Mouse (Mus musculus): ENCODE data around the gene Gm8369. TPM values are rescaled to one million over a fixed set of nuclear protein-coding genes. Genes with fewer than 3 reads are reported as not detected.

Gene Gm8369
- polyA plus RNA-seq (2012; rRNA removed): 0.41 TPM in 1 of 2 replicates, not detected in the other

GRCm38 (mm10) chr19:11485746-11486145, at the start of gene Gm8369:
Gene Gm8369 (plus strand): TSS chr19:11485938.

GRCm38 (mm10) chr19:11443338-11443737, 42.4 kb upstream of the Gm8369 start, which contains the start of gene Ms4a4b:
Gene Ms4a4b (plus strand): TSS chr19:11443553.

GRCm38 (mm10) chr19:11469215-11469614, 16.5 kb upstream of the Gm8369 start, which contains the start of gene Ms4a6c:
Gene Ms4a6c (plus strand): TSS chr19:11469366.

GRCm38 (mm10) chr19:11516246-11516645, 30.5 kb downstream of the Gm8369 start, which contains the start of gene Ms4a6b:
Gene Ms4a6b (plus strand): TSS chr19:11516512.

GRCm38 (mm10) chr19:11536593-11536992, 50.9 kb downstream of the Gm8369 start, which contains the start of gene Ms4a4d:
Gene Ms4a4d (plus strand): TSS chr19:11536801.

Other genes starting within 250 kb of the Gm8369 start
- 0.20 and 0.52 TPM in 2 replicates for gene Ms4a1, start 219.7 kb upstream of the Gm8369 start, polyA plus RNA-seq (2012; rRNA removed)
- not detected in 2 replicates for gene Ms4a5, start 202.1 kb upstream of the Gm8369 start, polyA plus RNA-seq (2012; rRNA removed)
- 0.21 and 0.23 TPM in 2 replicates for gene Ms4a14, start 171.5 kb upstream of the Gm8369 start, polyA plus RNA-seq (2012; rRNA removed)
- gene Ms4a7, start 149.8 kb upstream of the Gm8369 start, polyA plus RNA-seq (2012; rRNA removed): 3.5 and 4.3 TPM in 2 replicates
- gene Ms4a4a, start 110.4 kb upstream of the Gm8369 start, polyA plus RNA-seq (2012; rRNA removed): 0.38 and 0.96 TPM in 2 replicates
- gene Ms4a4c, start 81.2 kb upstream of the Gm8369 start, polyA plus RNA-seq (2012; rRNA removed): 0.16 TPM in 1 of 2 replicates, not detected in the other
- gene Ms4a4b, start 42.4 kb upstream of the Gm8369 start, polyA plus RNA-seq (2012; rRNA removed): 0.59 and 1.1 TPM in 2 replicates
- gene Ms4a6c, start 16.6 kb upstream of the Gm8369 start, polyA plus RNA-seq (2012; rRNA removed): 1.3 and 2.6 TPM in 2 replicates
- gene Ms4a6b, start 30.6 kb downstream of the Gm8369 start, polyA plus RNA-seq (2012; rRNA removed): 1.9 TPM in 2 replicates
- 14.6 and 15.4 TPM in 2 replicates for gene Ms4a4d, start 50.9 kb downstream of the Gm8369 start, polyA plus RNA-seq (2012; rRNA removed)
- 1.2 TPM in 2 replicates for gene Ms4a6d, start 118.9 kb downstream of the Gm8369 start, polyA plus RNA-seq (2012; rRNA removed)
- gene Ms4a2, start 137.8 kb downstream of the Gm8369 start, polyA plus RNA-seq (2012; rRNA removed): not detected in 2 replicates
- not detected in 2 replicates for gene Ms4a3, start 154.9 kb downstream of the Gm8369 start, polyA plus RNA-seq (2012; rRNA removed)
- not detected in 2 replicates for gene Oosp2, start 174.6 kb downstream of the Gm8369 start, polyA plus RNA-seq (2012; rRNA removed)
- gene Oosp1, start 205.2 kb downstream of the Gm8369 start, polyA plus RNA-seq (2012; rRNA removed): not detected in 2 replicates
- gene Oosp3, start 211.1 kb downstream of the Gm8369 start, polyA plus RNA-seq (2012; rRNA removed): not detected in 2 replicates